In genomic region chr12:92246790-92247451, GRCm38 (mm10) we compare ENCODE assay signal across 10 mouse cellular contexts.
DNase-seq lines count a peak whose midpoint lies in the region; ATAC-seq and TF ChIP-seq lines count a peak whose summit lies in the region.
"Had no signal": no experiment of that assay in that cellular context is flagged by ENCODE, and none has a peak within 500 bp of the region (broad histone marks: within the 10 kb centered on the region; RNA-seq: fewer than 3 reads in every experiment).

No protein-coding gene starts in this region.

- WGBS in heart, embryonic 14.5 days, result 40% methylated on average over 6 of the region's 6 CpGs
- WGBS in heart, adult 2 months, result 38% methylated on average over 6 of the region's 6 CpGs
- WGBS in forebrain, embryonic 16.5 days, result 7% methylated on average over 6 of the region's 6 CpGs
- 14% methylated on average over 6 of the region's 6 CpGs for WGBS in midbrain, embryonic 14.5 days

- no peaks in the 10 kb centered on the region for H3K79me2 ChIP-seq in heart, adult 2 months (replicated peaks; ENCODE audit: control insufficient read depth, insufficient read depth, low read length)

- no peak overlapping the region for H3K4me3 ChIP-seq in heart, embryonic 14.5 days (ENCODE audit: control insufficient read depth in 1 of 2, insufficient read depth in 1 of 2, low read depth in 1 of 2, low read length in 2 of 2)
- no peak overlapping the region for H3K4me3 ChIP-seq in heart, adult 2 months
- H3K4me3 ChIP-seq in forebrain, embryonic 16.5 days (replicated peaks; ENCODE audit: low read length), result no peak overlapping the region
- no peak overlapping the region for H3K4me3 ChIP-seq in midbrain, embryonic 14.5 days (replicated peaks; ENCODE audit: low read depth, low read length)
- H3K4me3 ChIP-seq: lung, embryonic 15.5 days had no signal

- 0 out of 2 replicates have a peak, but pooled peaks have one; percentile 13 for ATAC-seq in heart, embryonic 14.5 days (ENCODE audit: insufficient number of reproducible peaks, insufficient read depth, low FRiP score, low read depth)
- peak; percentile 94 for ATAC-seq in forebrain, embryonic 16.5 days
- ATAC-seq in midbrain, embryonic 14.5 days (ENCODE audit: low FRiP score, low TSS enrichment), result peak; percentile 79
- no peak for ATAC-seq in megakaryocyte progenitor cell, adult 5-6 weeks (replicated peaks; ENCODE audit: poor library complexity)
- ATAC-seq: CD4-positive, CD25-positive, alpha-beta regulatory T cell, adult 4 months had no signal

- H3K36me3 ChIP-seq in heart, embryonic 14.5 days (ENCODE audit: control insufficient read depth, insufficient read depth, low read length), result no peaks in the 10 kb centered on the region
- H3K36me3 ChIP-seq in heart, adult 2 months (ENCODE audit: control insufficient read depth, insufficient read depth, low read length), result no peaks in the 10 kb centered on the region
- H3K36me3 ChIP-seq in forebrain, embryonic 16.5 days (ENCODE audit: control insufficient read depth, insufficient read depth), result no peaks in the 10 kb centered on the region
- H3K36me3 ChIP-seq in midbrain, embryonic 14.5 days (ENCODE audit: control insufficient read depth, insufficient read depth, low read length), result no peaks in the 10 kb centered on the region
- H3K36me3 ChIP-seq: lung, embryonic 15.5 days had no signal

- no peak for TF ChIP-seq POLR2A in heart, adult 2 months (IDR thresholded peaks at IDR 0.05; ENCODE audit: insufficient read depth, low read depth, low read length)
- no peak for TF ChIP-seq POLR2A in brain, embryonic 14.5 days (IDR thresholded peaks at IDR 0.05; ENCODE audit: borderline replicate concordance, extremely low read depth, insufficient read depth, insufficient read length, poor library complexity, severe bottlenecking)

- intact Hi-C loops in heart, adult 2 months (cut with DNase I), result no loop called here

- no peaks in the 10 kb centered on the region for H3K9me3 ChIP-seq in heart, embryonic 14.5 days (ENCODE audit: control insufficient read depth, low read length)
- no peaks in the 10 kb centered on the region for H3K9me3 ChIP-seq in forebrain, embryonic 16.5 days (ENCODE audit: control insufficient read depth, low read length)
- H3K9me3 ChIP-seq in midbrain, embryonic 14.5 days (ENCODE audit: control insufficient read depth, low read length), result no peaks in the 10 kb centered on the region
- H3K9me3 ChIP-seq: lung, embryonic 15.5 days had no signal

- TF ChIP-seq EP300 in heart, adult 2 months (IDR thresholded peaks at IDR 0.05; ENCODE audit: insufficient read depth, low read depth, low read length), result no peak

- H3K27me3 ChIP-seq in heart, embryonic 14.5 days (ENCODE audit: control insufficient read depth, insufficient read depth, low read length), result no peaks in the 10 kb centered on the region
- H3K27me3 ChIP-seq in heart, adult 2 months (ENCODE audit: control insufficient read depth, insufficient read depth, low read length), result no peaks in the 10 kb centered on the region
- no peaks in the 10 kb centered on the region for H3K27me3 ChIP-seq in forebrain, embryonic 16.5 days (replicated peaks; ENCODE audit: control insufficient read depth, insufficient read depth, low read length)
- no peaks in the 10 kb centered on the region for H3K27me3 ChIP-seq in midbrain, embryonic 14.5 days (ENCODE audit: control insufficient read depth, insufficient read depth, low read length)
- H3K27me3 ChIP-seq: lung, embryonic 15.5 days had no signal

- no peak for DNase-seq in heart, adult 2 months
- DNase-seq in brain, embryonic 14.5 days (ENCODE audit: low read depth), result peak; percentile 90
- peak; percentile 62 for DNase-seq in midbrain, embryonic 14.5 days
- no peak for DNase-seq in right cerebral cortex, postnatal 25 days
- DNase-seq in Muller cell, postnatal 12 days (ENCODE audit: inconsistent ontology term), result no peak

- TF ChIP-seq CTCF in heart, adult 2 months (IDR thresholded peaks at IDR 0.05), result no peak
- TF ChIP-seq CTCF in brain, embryonic 14.5 days (IDR thresholded peaks at IDR 0.05; ENCODE audit: borderline replicate concordance, extremely low read depth, insufficient read depth, insufficient read length), result no peak

- no peaks in the 10 kb centered on the region for H3K4me1 ChIP-seq in heart, embryonic 14.5 days (ENCODE audit: control insufficient read depth in 2 of 2, insufficient read depth in 2 of 2, low read length in 2 of 2)
- no peaks in the 10 kb centered on the region for H3K4me1 ChIP-seq in heart, adult 2 months (ENCODE audit: control insufficient read depth, insufficient read depth, low read length)
- no peaks in the 10 kb centered on the region; the same call in 1 of the 2 replicates for H3K4me1 ChIP-seq in forebrain, embryonic 16.5 days (replicated peaks; ENCODE audit: control insufficient read depth, insufficient read depth, low read length)
- H3K4me1 ChIP-seq in midbrain, embryonic 14.5 days (ENCODE audit: control insufficient read depth, insufficient read depth, low read length), result 0 out of 2 replicates have a peak, but pooled peaks cover 3% of the 10 kb centered on the region
- H3K4me1 ChIP-seq: lung, embryonic 15.5 days had no signal

- no peak overlapping the region for H3K9ac ChIP-seq in heart, embryonic 14.5 days (ENCODE audit: low read length)
- H3K9ac ChIP-seq in heart, adult 2 months (ENCODE audit: low read depth, low read length), result no peak overlapping the region
- no peak overlapping the region for H3K9ac ChIP-seq in forebrain, embryonic 16.5 days (replicated peaks; ENCODE audit: low read depth, low read length)
- H3K9ac ChIP-seq in midbrain, embryonic 14.5 days (replicated peaks; ENCODE audit: low read length), result no peak overlapping the region
- H3K9ac ChIP-seq: lung, embryonic 15.5 days had no signal

- no peak overlapping the region for H3K27ac ChIP-seq in heart, embryonic 14.5 days (replicated peaks in 1 of 2; ENCODE audit: control insufficient read depth in 1 of 2, insufficient read depth in 1 of 2, low read depth in 2 of 2, low read length in 2 of 2)
- H3K27ac ChIP-seq in heart, adult 2 months, result no peak overlapping the region
- no peak overlapping the region for H3K27ac ChIP-seq in forebrain, embryonic 16.5 days (ENCODE audit: low read length)
- H3K27ac ChIP-seq in midbrain, embryonic 14.5 days (replicated peaks; ENCODE audit: low read depth, low read length), result peak overlapping the region; percentile 37; the same call in 1 of the 2 replicates
- H3K27ac ChIP-seq: lung, embryonic 15.5 days had no signal

- no peak overlapping the region for H3K4me2 ChIP-seq in heart, embryonic 14.5 days (ENCODE audit: low read length)
- H3K4me2 ChIP-seq in forebrain, embryonic 16.5 days (ENCODE audit: low read length), result no peak overlapping the region
- no peak overlapping the region for H3K4me2 ChIP-seq in midbrain, embryonic 14.5 days (ENCODE audit: low read length)
- H3K4me2 ChIP-seq: lung, embryonic 15.5 days had no signal

Comparison
In these comparisons a context has a peak if more than half of its experiments do, and no peak if none do; other contexts are left out.
1. DNase-seq: peak in brain, embryonic 14.5 days (single experiment) and midbrain, embryonic 14.5 days (single experiment); none in heart, adult 2 months (0 of 2), right cerebral cortex, postnatal 25 days (single experiment) and Muller cell, postnatal 12 days (single experiment).